Mouse (Mus musculus) CH12.LX (cell line): ENCODE measurements around the gene Unk. TPM values are rescaled to one million over a fixed set of nuclear protein-coding genes. Genes with fewer than 3 reads are reported as not detected.

Experiments used
- DNase-seq: peaks from one replicate; pipeline ENCODE4 v3.0.0-alpha.2; 2013; ENCODE audit errors: extremely low read depth
- H3K27ac ChIP-seq: 2 replicates; pipeline ENCODE4 v1.5.1; 2012; ENCODE audit warnings: low read depth, mild to moderate bottlenecking, control low read depth, moderate library complexity; ENCODE audit not compliant: insufficient read depth
- H3K27me3 ChIP-seq: replicated peaks from 2 replicates; pipeline ENCODE3; 2012; ENCODE audit warnings: inconsistent platforms
- H3K36me3 ChIP-seq, 2 experiments: replicated peaks in 1 of 2; 2 replicates each; pipeline versions ENCODE3 to v1.6.1; 2012; ENCODE audit warnings: inconsistent platforms in 1 of 2, low read length in 1 of 2, mild to moderate bottlenecking in 1 of 2, mixed read lengths in 1 of 2, moderate library complexity in 1 of 2; ENCODE audit not compliant: control insufficient read depth in 1 of 2, insufficient read depth in 1 of 2
- H3K4me1 ChIP-seq, 2 experiments: 2 replicates each; pipeline ENCODE4 v1.6.1; 2012; ENCODE audit warnings: inconsistent platforms in 1 of 2, moderate library complexity in 1 of 2; ENCODE audit not compliant: insufficient read depth in 2 of 2, control insufficient read depth in 1 of 2
- H3K4me2 ChIP-seq: 2 replicates; pipeline ENCODE4 v1.6.1; 2012; ENCODE audit warnings: low read depth, mild to moderate bottlenecking, control low read depth; ENCODE audit not compliant: poor library complexity, insufficient read depth, severe bottlenecking
- H3K4me3 ChIP-seq, 3 experiments: fragments of 150-350 bp in 1 of 3; sonication (generic) in 1 of 3; replicated peaks in 1 of 3; 2 replicates each; pipeline versions ENCODE3 to v1.5.1; 2011 to 2012; ENCODE audit warnings: low read depth in 2 of 3, low read length in 2 of 3, mild to moderate bottlenecking in 2 of 3, moderate library complexity in 2 of 3, control low read depth in 1 of 3, improper control_type of control experiment in 1 of 3, inconsistent platforms in 1 of 3, mixed read lengths in 1 of 3; ENCODE audit not compliant: poor library complexity in 1 of 3
- H3K79me2 ChIP-seq: replicated peaks from 2 replicates; pipeline ENCODE4 v1.6.1; 2012; ENCODE audit warnings: mild to moderate bottlenecking, moderate library complexity; ENCODE audit not compliant: control insufficient read depth, poor library complexity, insufficient read depth, severe bottlenecking; ENCODE audit errors: extremely low read depth
- H3K9ac ChIP-seq: 2 replicates; pipeline ENCODE4 v1.6.1; 2012; ENCODE audit warnings: low read depth, mild to moderate bottlenecking, control low read depth, moderate library complexity; ENCODE audit not compliant: insufficient read depth
- H3K9me3 ChIP-seq: replicated peaks from 2 replicates; pipeline ENCODE3; 2012; ENCODE audit warnings: low read length, inconsistent platforms, mixed read lengths
- BHLHE40 ChIP-seq: IDR thresholded peaks from 2 replicates; pipeline ENCODE4 v1.6.1; 2011; ENCODE audit warnings: mild to moderate bottlenecking, low read depth, low read length, improper control_type of control experiment
- E2F4 ChIP-seq: IDR thresholded peaks from 2 replicates; pipeline ENCODE4 v1.6.1; 2011; ENCODE audit warnings: low read depth, low read length, improper control_type of control experiment; ENCODE audit not compliant: insufficient replicate concordance
- ELF1 ChIP-seq: IDR thresholded peaks from 2 replicates; pipeline ENCODE4 v1.6.1; 2014; ENCODE audit warnings: low read depth, mild to moderate bottlenecking, inconsistent platforms, low read length, improper control_type of control experiment
- EP300 ChIP-seq: IDR thresholded peaks from 2 replicates; pipeline ENCODE4 v1.6.1; 2011; ENCODE audit warnings: low read length, improper control_type of control experiment
- ETS1 ChIP-seq: conservative IDR thresholded peaks from 2 replicates; pipeline ENCODE4 v1.6.1; 2012; ENCODE audit warnings: low read depth, mild to moderate bottlenecking, inconsistent platforms, low read length, improper control_type of control experiment, moderate library complexity
- GABPA ChIP-seq: IDR thresholded peaks from 2 replicates; pipeline ENCODE4 v1.6.1; 2012; ENCODE audit warnings: low read depth, low read length, improper control_type of control experiment, inconsistent platforms; ENCODE audit not compliant: insufficient replicate concordance
- IRF4 ChIP-seq: IDR thresholded peaks from 2 replicates; pipeline ENCODE4 v1.6.1; 2014; ENCODE audit warnings: low read depth, mild to moderate bottlenecking, inconsistent platforms, low read length, improper control_type of control experiment
- JUN ChIP-seq: IDR thresholded peaks from 2 replicates; pipeline ENCODE4 v1.6.1; 2011; ENCODE audit warnings: low read depth, mild to moderate bottlenecking, low read length, improper control_type of control experiment, moderate library complexity; ENCODE audit not compliant: insufficient read depth
- JUND ChIP-seq: conservative IDR thresholded peaks from 2 replicates; pipeline ENCODE4 v1.6.1; 2011; ENCODE audit warnings: low read depth, low read length, improper control_type of control experiment
- KAT2A ChIP-seq: IDR thresholded peaks from 2 replicates; pipeline ENCODE4 v1.6.1; 2012; ENCODE audit warnings: low read length, improper control_type of control experiment, inconsistent platforms; ENCODE audit not compliant: insufficient replicate concordance
- MAX ChIP-seq: IDR thresholded peaks from 2 replicates; pipeline ENCODE4 v1.6.1; 2011; ENCODE audit warnings: low read length, improper control_type of control experiment
- MXI1 ChIP-seq: IDR thresholded peaks from 2 replicates; pipeline ENCODE4 v1.6.1; 2011; ENCODE audit warnings: mild to moderate bottlenecking, low read depth, low read length, improper control_type of control experiment
- MYC ChIP-seq: IDR thresholded peaks from 2 replicates; pipeline ENCODE4 v1.6.1; 2011; ENCODE audit warnings: low read depth, mild to moderate bottlenecking, improper control_type of control experiment, low read length
- NRF1 ChIP-seq: IDR thresholded peaks from 2 replicates; pipeline ENCODE4 v1.6.1; 2014; ENCODE audit warnings: low read depth, mild to moderate bottlenecking, inconsistent platforms, low read length, improper control_type of control experiment, moderate library complexity
- POLR2A ChIP-seq: IDR thresholded peaks from 2 replicates; pipeline ENCODE4 v1.6.1; 2011; ENCODE audit warnings: low read depth, mild to moderate bottlenecking, improper control_type of control experiment, low read length
- POLR2AphosphoS2 ChIP-seq: IDR thresholded peaks from 2 replicates; pipeline ENCODE4 v1.6.1; 2011; ENCODE audit warnings: low read depth, low read length, improper control_type of control experiment
- RAD21 ChIP-seq: IDR thresholded peaks from 2 replicates; pipeline ENCODE4 v1.6.1; 2011; ENCODE audit warnings: low read depth, mild to moderate bottlenecking, low read length, improper control_type of control experiment, moderate library complexity
- SIN3A ChIP-seq: IDR thresholded peaks from 2 replicates; pipeline ENCODE4 v1.6.1; 2012; ENCODE audit warnings: low read length, improper control_type of control experiment, inconsistent platforms
- SMC3 ChIP-seq: IDR thresholded peaks from 2 replicates; pipeline ENCODE4 v1.6.1; 2011; ENCODE audit warnings: low read depth, low read length, improper control_type of control experiment
- TCF12 ChIP-seq: IDR thresholded peaks from 2 replicates; pipeline ENCODE4 v1.6.1; 2014; ENCODE audit warnings: low read depth, mild to moderate bottlenecking, inconsistent platforms, low read length, improper control_type of control experiment
- USF2 ChIP-seq: conservative IDR thresholded peaks from 2 replicates; pipeline ENCODE4 v1.6.1; 2011; ENCODE audit warnings: low read depth, low read length, improper control_type of control experiment
- ZKSCAN1 ChIP-seq: IDR thresholded peaks from 2 replicates; pipeline ENCODE4 v1.6.1; 2012; ENCODE audit warnings: low read depth, inconsistent platforms, low read length, improper control_type of control experiment, borderline replicate concordance
- ZMIZ1 ChIP-seq: IDR thresholded peaks from 2 replicates; pipeline ENCODE4 v1.6.1; 2012; ENCODE audit warnings: low read depth, mild to moderate bottlenecking, inconsistent platforms, low read length, improper control_type of control experiment
- ZNF384 ChIP-seq: IDR thresholded peaks from 2 replicates; pipeline ENCODE4 v1.6.1; 2012; ENCODE audit warnings: low read depth, low read length, improper control_type of control experiment, inconsistent platforms
- dilution Hi-C: fragments of 300-500 bp; cut with MboI; formaldehyde crosslinking; loops from 2 replicates; pipeline ENCODE4 v1.14.3; 2020; ENCODE audit warnings: low sequenced_read_pairs; ENCODE audit not compliant: extremely low pct_unique_long_range_greater_than_20kb, extremely low pct_ligation_motif_present
- in situ Hi-C: fragments of 300-500 bp; cut with MboI; formaldehyde crosslinking; loops from 3 replicates; pipeline ENCODE4 v1.14.3; 2019; ENCODE audit warnings: low sequenced_read_pairs, low pct_ligation_motif_present, low pct_unique_long_range_greater_than_20kb, mixed read lengths
- polyA plus RNA-seq: library from polyadenylated mRNA; unstranded; fragments of >175 nt; gene quantifications from 2 replicates; pipeline ENCODE4 v1.2.1, GENCODE M21; 2012; ENCODE audit warnings: low read depth; ENCODE audit not compliant: insufficient read length
- total RNA-seq, 2 experiments: library from RNA; depleted of rRNA; stranded (reverse); fragments of 300-350 nt in 1 of 2; fragments of >200 nt in 1 of 2; gene quantifications; 2 replicates each; pipeline ENCODE4 v1.2.3; 2012 to 2014

Gene Unk
- total and polyA plus RNA-seq, 3 experiments = 20.9 to 35.0 (median 24.7) TPM

GRCm38 (mm10) chr11:115997047-115997446, 33.1 kb upstream of the Unk start:
- H3K9ac ChIP-seq = no peak overlapping the region
- H3K4me3 ChIP-seq = no peak overlapping the region
- no peaks in the 10 kb centered on the region for H3K9me3 ChIP-seq
- H3K36me3 ChIP-seq = no peaks in the 10 kb centered on the region
- H3K4me1 ChIP-seq = peaks cover 10 to 23% of the 10 kb centered on the region in 2 experiments
- no peak overlapping the region for H3K27ac ChIP-seq
- in situ Hi-C loops = no loop called here
- H3K27me3 ChIP-seq = peaks cover 14% of the 10 kb centered on the region
- H3K4me2 ChIP-seq = no peak overlapping the region
- DNase-seq = no peak
- TF ChIP-seq SMC3 = no peak
- TF ChIP-seq JUND = no peak
- TF ChIP-seq NRF1 = no peak
- TF ChIP-seq SIN3A = no peak
- TF ChIP-seq IRF4 = no peak
- no peak for TF ChIP-seq ZMIZ1
- no peak for TF ChIP-seq KAT2A
- TF ChIP-seq ETS1 = no peak
- no peak for TF ChIP-seq GABPA
- TF ChIP-seq ELF1 = no peak
- TF ChIP-seq MAX = no peak
- TF ChIP-seq POLR2AphosphoS2 = no peak
- TF ChIP-seq, all 38 proteins: peak for 0
- dilution Hi-C loops = no loop called here
- no peaks in the 10 kb centered on the region for H3K79me2 ChIP-seq

DNA sequence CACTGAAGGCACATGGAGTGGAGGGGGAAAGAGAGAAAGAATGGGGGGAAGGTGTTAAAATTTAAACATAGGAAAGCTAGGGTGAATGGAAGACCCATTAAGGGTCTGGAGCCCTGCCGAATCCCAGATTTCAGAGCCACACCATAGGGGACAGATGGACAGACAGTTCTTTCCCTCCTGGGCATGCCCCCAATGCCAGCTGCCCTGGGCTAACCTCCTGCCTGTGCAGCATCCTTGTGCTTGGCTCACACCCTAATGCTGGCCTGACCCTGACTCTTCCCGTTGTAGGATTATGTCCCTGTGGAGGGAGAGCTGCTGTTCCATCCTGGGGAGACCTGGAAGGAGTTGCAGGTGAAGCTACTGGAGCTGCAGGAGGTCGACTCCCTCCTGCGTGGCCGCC, 32.5 kb upstream of the Unk start:
- Histone ChIP-seq H3K4me1 (peaks cover 10 to 21% of the 10 kb centered on the region in 2 experiments), H3K4me3 (no peak overlapping the region), H3K9me3 (no peaks in the 10 kb centered on the region), H3K79me2 (no peaks in the 10 kb centered on the region), H3K36me3 (no peaks in the 10 kb centered on the region), H3K27me3 (peaks cover 10% of the 10 kb centered on the region), H3K4me2 (no peak overlapping the region), H3K27ac (no peak overlapping the region), H3K9ac (no peak overlapping the region)
- no peak for TF ChIP-seq ZKSCAN1
- TF ChIP-seq SIN3A = no peak
- TF ChIP-seq EP300 = no peak
- TF ChIP-seq USF2 = no peak
- TF ChIP-seq ZNF384 = no peak
- TF ChIP-seq TCF12 = no peak
- TF ChIP-seq POLR2A = no peak
- no peak for TF ChIP-seq E2F4
- TF ChIP-seq MYC = no peak
- TF ChIP-seq BHLHE40 = no peak
- no peak for TF ChIP-seq GABPA
- no peak for TF ChIP-seq RAD21
- TF ChIP-seq MXI1 = no peak
- no peak for TF ChIP-seq JUN
- TF ChIP-seq ZMIZ1 = no peak
- TF ChIP-seq KAT2A = no peak
- DNase-seq = no peak
- in situ Hi-C loops = no loop called here
- dilution Hi-C loops = no loop called here
